Mouse (Mus musculus) liver, embryonic 12.5 days (tissue): Measurements from ENCODE around the gene Dupd1. TPM values are rescaled to one million over a fixed set of nuclear protein-coding genes. Genes with fewer than 3 reads are reported as not detected.

Experiments
- ATAC-seq: fragments of 200-750 bp; cut with Nextera tagmentation; 2 replicates; pipeline ENCODE4 v1.8.0; 2017; ENCODE audit warnings: moderate number of reproducible peaks, mild to moderate bottlenecking, moderate library complexity
- H3K27ac ChIP-seq: fragments of 300-500 bp; sonication (generic); 2 replicates; pipeline ENCODE4 v1.5.1; 2016; ENCODE audit warnings: mild to moderate bottlenecking
- H3K27me3 ChIP-seq: fragments of 300-500 bp; sonication (generic); replicated peaks from 2 replicates; pipeline ENCODE4 v1.6.1; 2016; ENCODE audit warnings: mild to moderate bottlenecking, moderate library complexity
- H3K36me3 ChIP-seq: fragments of 300-500 bp; sonication (generic); 2 replicates; pipeline ENCODE4 v1.6.1; 2016; ENCODE audit warnings: mild to moderate bottlenecking, moderate library complexity
- H3K4me1 ChIP-seq: fragments of 300-500 bp; sonication (generic); 2 replicates; pipeline ENCODE4 v1.6.1; 2016
- H3K4me2 ChIP-seq: fragments of 300-500 bp; sonication (generic); 2 replicates; pipeline ENCODE4 v1.6.1; 2016; ENCODE audit warnings: mild to moderate bottlenecking, moderate library complexity
- H3K4me3 ChIP-seq: fragments of 300-500 bp; sonication (generic); 2 replicates; pipeline ENCODE4 v1.5.1; 2016; ENCODE audit warnings: mild to moderate bottlenecking, moderate library complexity
- H3K9ac ChIP-seq: fragments of 300-500 bp; sonication (generic); 2 replicates; pipeline ENCODE4 v1.6.1; 2016; ENCODE audit warnings: mild to moderate bottlenecking, moderate library complexity
- H3K9me3 ChIP-seq: fragments of 300-500 bp; sonication (generic); replicated peaks from 2 replicates; pipeline ENCODE4 v1.6.1; 2016; ENCODE audit warnings: mild to moderate bottlenecking, moderate library complexity
- WGBS: fragments of 180-500 bp; shearing (Covaris S2); methylation state at CpG from one replicate; pipeline ENCODE4 v1.1.7; 2016; ENCODE audit not compliant: insufficient replicate concordance; 5-methylcytosine and 5-hydroxymethylcytosine counted together
- polyA plus RNA-seq: library from polyadenylated mRNA; unstranded; fragments of >200 nt; fragmentation: Nextera tagmentation; extraction: Ambion mirVana; gene quantifications from 2 replicates; pipeline ENCODE4 v1.2.1, GENCODE M21; 2016

Dupd1 gene
- polyA plus RNA-seq: not detected in 2 replicates

- Histone ChIP-seq H3K4me1 (0 out of 2 replicates have a peak, but pooled peaks cover 5% of the 10 kb centered on the region), H3K9ac (no peak within 1 kb of the TSS), H3K4me2 (no peak within 1 kb of the TSS), H3K36me3 (no peaks in the 10 kb centered on the region), H3K27ac (no peak within 1 kb of the TSS), H3K9me3 (no peaks in the 10 kb centered on the region), H3K4me3 (no peak within 1 kb of the TSS), H3K27me3 (no peaks in the 10 kb centered on the region; the same call in 1 of the 2 replicates)
- 56% methylated on average over 5 of the region's 5 CpGs for WGBS
- ATAC-seq: no peak
Measured at GRCm38 (mm10) chr14:21714486-21714885, at the start of gene Dupd1. TSS of gene Dupd1 (minus strand) at chr14:21714576.

- H3K4me3 ChIP-seq: no peak overlapping the region
- H3K27ac ChIP-seq: no peak overlapping the region
- no peak overlapping the region for H3K4me2 ChIP-seq
- ATAC-seq: no peak
- H3K9ac ChIP-seq: no peak overlapping the region
- peaks cover 64% of the 10 kb centered on the region for H3K4me1 ChIP-seq
- H3K36me3 ChIP-seq: no peaks in the 10 kb centered on the region
- H3K27me3 ChIP-seq: no peaks in the 10 kb centered on the region
- WGBS: 76% methylated on average over 3 of the region's 3 CpGs
- no peaks in the 10 kb centered on the region for H3K9me3 ChIP-seq
Measured at GRCm38 (mm10) chr14:21763736-21764135, 49.4 kb upstream of the Dupd1 start.

GRCm38 (mm10) chr14:21761560-21761959, 47.2 kb upstream of the Dupd1 start:
- WGBS: 85% methylated on average over 9 of the region's 9 CpGs
- peaks cover 69% of the 10 kb centered on the region for H3K4me1 ChIP-seq
- no peaks in the 10 kb centered on the region for H3K9me3 ChIP-seq
- H3K27ac ChIP-seq: no peak overlapping the region
- no peaks in the 10 kb centered on the region for H3K36me3 ChIP-seq
- H3K4me3 ChIP-seq: no peak overlapping the region
- H3K9ac ChIP-seq: no peak overlapping the region
- H3K4me2 ChIP-seq: no peak overlapping the region
- H3K27me3 ChIP-seq: no peaks in the 10 kb centered on the region
- no peak for ATAC-seq

- H3K36me3 ChIP-seq: no peaks in the 10 kb centered on the region
- H3K4me2 ChIP-seq: no peak overlapping the region
- no peak overlapping the region for H3K4me3 ChIP-seq
- H3K27me3 ChIP-seq: no peaks in the 10 kb centered on the region
- H3K4me1 ChIP-seq: peaks cover 80% of the 10 kb centered on the region
- no peaks in the 10 kb centered on the region for H3K9me3 ChIP-seq
- H3K9ac ChIP-seq: no peak overlapping the region
- H3K27ac ChIP-seq: no peak overlapping the region
- 54% methylated on average over 4 of the region's 4 CpGs for WGBS
- ATAC-seq: no peak
Measured at GRCm38 (mm10) chr14:21753367-21753766, 39.0 kb upstream of the Dupd1 start.

GRCm38 (mm10) chr14:21752411-21752810, 38.0 kb upstream of the Dupd1 start:
- 85% methylated on average over 3 of the region's 3 CpGs for WGBS
- Histone ChIP-seq H3K36me3 (no peaks in the 10 kb centered on the region), H3K27ac (no peak overlapping the region), H3K9me3 (no peaks in the 10 kb centered on the region), H3K4me1 (peaks cover 73% of the 10 kb centered on the region), H3K4me2 (no peak overlapping the region), H3K9ac (no peak overlapping the region), H3K4me3 (no peak overlapping the region), H3K27me3 (peaks cover 2% of the 10 kb centered on the region; the same call in 1 of the 2 replicates)
- no peak for ATAC-seq

- WGBS: under 1% methylated on average over 26 of the region's 26 CpGs
- ATAC-seq: peak; percentile 82
- H3K4me1 ChIP-seq: peaks cover 60% of the 10 kb centered on the region
Measured at GRCm38 (mm10) chr14:21750881-21751542, 36.6 kb upstream of the Dupd1 start, which contains the start of gene Dusp13. TSS of gene Dusp13 (minus strand) at chr14:21751181.

GRCm38 (mm10) chr14:21750008-21750880, 35.9 kb upstream of the Dupd1 start, which contains the start of gene Samd8:
TSS of gene Samd8 (plus strand) at chr14:21750531.
- peaks cover 52% of the 10 kb centered on the region for H3K4me1 ChIP-seq

More at GRCm38 (mm10) chr14:21750881-21751542, 36.6 kb upstream of the Dupd1 start, which contains the start of gene Dusp13:
- peak within 1 kb of the TSS; percentile 94 for H3K9ac ChIP-seq
- H3K4me2 ChIP-seq: peak within 1 kb of the TSS; percentile 87
- H3K27ac ChIP-seq: peak within 1 kb of the TSS; percentile 80
- H3K36me3 ChIP-seq: no peaks in the 10 kb centered on the region
- peak within 1 kb of the TSS; percentile 88 for H3K4me3 ChIP-seq
- no peaks in the 10 kb centered on the region for H3K9me3 ChIP-seq
- peaks cover 5% of the 10 kb centered on the region for H3K27me3 ChIP-seq

GRCm38 (mm10) chr14:21748142-21748870, 33.9 kb upstream of the Dupd1 start:
- Histone ChIP-seq H3K27me3 (peaks cover 5% of the 10 kb centered on the region), H3K36me3 (no peaks in the 10 kb centered on the region), H3K4me3 (no peak overlapping the region), H3K9ac (no peak overlapping the region), H3K27ac (no peak overlapping the region), H3K9me3 (no peaks in the 10 kb centered on the region), H3K4me2 (no peak overlapping the region), H3K4me1 (peaks cover 36% of the 10 kb centered on the region)
- ATAC-seq: no peak
- WGBS: 38% methylated on average over 15 of the region's 15 CpGs

More at GRCm38 (mm10) chr14:21750008-21750880, 35.9 kb upstream of the Dupd1 start, which contains the start of gene Samd8:
- peaks cover 5% of the 10 kb centered on the region for H3K27me3 ChIP-seq
- ATAC-seq: peak; percentile 83
- no peaks in the 10 kb centered on the region for H3K36me3 ChIP-seq
- H3K9me3 ChIP-seq: no peaks in the 10 kb centered on the region
- H3K27ac ChIP-seq: peak within 1 kb of the TSS; percentile 80
- peak within 1 kb of the TSS; percentile 88 for H3K4me3 ChIP-seq
- peak within 1 kb of the TSS; percentile 87 for H3K4me2 ChIP-seq
- 6% methylated on average over 52 of the region's 52 CpGs for WGBS
- H3K9ac ChIP-seq: peak within 1 kb of the TSS; percentile 94

- H3K4me3 ChIP-seq: no peak overlapping the region
- H3K27me3 ChIP-seq: peaks cover 5% of the 10 kb centered on the region
- no peak overlapping the region for H3K27ac ChIP-seq
- H3K9me3 ChIP-seq: no peaks in the 10 kb centered on the region
- 55% methylated on average over 14 of the region's 14 CpGs for WGBS
- no peak for ATAC-seq
- H3K36me3 ChIP-seq: no peaks in the 10 kb centered on the region
- H3K4me1 ChIP-seq: peaks cover 30% of the 10 kb centered on the region
- H3K9ac ChIP-seq: no peak overlapping the region
- H3K4me2 ChIP-seq: no peak overlapping the region
Measured at GRCm38 (mm10) chr14:21747436-21748141, 33.2 kb upstream of the Dupd1 start.

GRCm38 (mm10) chr14:21746846-21747245, 32.5 kb upstream of the Dupd1 start:
- Histone ChIP-seq H3K27ac (no peak overlapping the region), H3K4me2 (no peak overlapping the region), H3K27me3 (peaks cover 5% of the 10 kb centered on the region), H3K36me3 (no peaks in the 10 kb centered on the region), H3K4me1 (peaks cover 22% of the 10 kb centered on the region), H3K9me3 (no peaks in the 10 kb centered on the region), H3K4me3 (no peak overlapping the region), H3K9ac (no peak overlapping the region)
- ATAC-seq: no peak
- 62% methylated on average over 2 of the region's 2 CpGs for WGBS

- Histone ChIP-seq H3K4me3 (no peak overlapping the region), H3K4me1 (peaks cover 16% of the 10 kb centered on the region), H3K4me2 (no peak overlapping the region), H3K36me3 (no peaks in the 10 kb centered on the region), H3K27ac (no peak overlapping the region), H3K9me3 (no peaks in the 10 kb centered on the region), H3K9ac (no peak overlapping the region), H3K27me3 (peaks cover 5% of the 10 kb centered on the region)
- ATAC-seq: no peak
- WGBS: 73% methylated on average over 8 of the region's 8 CpGs
Measured at GRCm38 (mm10) chr14:21746251-21746650, 31.9 kb upstream of the Dupd1 start.
